Mouse (Mus musculus) G1E (cell line): ENCODE measurements around the gene Ndufs7.

Source experiments
- CTCF ChIP-seq: IDR thresholded peaks from 2 replicates; pipeline ENCODE4 v1.5.1; 2012; ENCODE audit warnings: low read depth, low read length, inconsistent platforms, mixed read lengths
- GATA1 ChIP-seq: IDR thresholded peaks from 2 replicates; pipeline ENCODE4 v1.6.1; 2012; ENCODE audit warnings: borderline replicate concordance, low read length, inconsistent platforms, mixed read lengths

DNA sequence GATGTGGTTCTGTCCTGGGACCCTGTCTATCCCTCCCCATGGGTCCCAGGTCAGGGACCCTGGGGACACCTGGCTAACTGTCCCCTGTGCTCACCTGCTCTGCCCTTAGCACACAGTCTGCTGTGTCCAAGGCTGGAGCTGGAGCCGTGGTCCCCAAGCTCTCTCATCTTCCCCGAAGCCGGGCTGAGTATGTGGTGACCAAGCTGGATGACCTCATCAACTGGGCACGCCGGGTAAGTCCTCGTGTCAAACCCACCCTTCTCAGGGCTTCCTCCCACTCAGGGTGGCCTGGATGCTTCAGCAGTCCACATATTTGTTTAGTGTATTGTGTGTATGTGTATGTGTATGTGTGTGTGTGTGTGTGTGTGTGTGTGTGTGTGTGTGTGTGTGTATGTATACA lies 4.6 kb downstream of the Ndufs7 start:
- TF ChIP-seq CTCF (no peak), GATA1 (no peak)
